Mouse (Mus musculus): ENCODE measurements around the gene Fam161b.

GRCm38 (mm10) chr12:84316006-84316405, 45.6 kb downstream of the Fam161b start:
- TF ChIP-seq CTCF (IDR thresholded peaks at IDR 0.05; ENCODE audit: insufficient read depth, low read length) = no peak
- TF ChIP-seq POLR2A (IDR thresholded peaks at IDR 0.05; ENCODE audit: borderline replicate concordance, extremely low read depth, low read depth, low read length) = no peak
